Mouse (Mus musculus): ENCODE data around the gene Cfap54. TPM values are rescaled to one million over a fixed set of nuclear protein-coding genes. Genes with fewer than 3 reads are reported as not detected.
A peak's percentile ranks its signal among the peaks of the same experiment; 100 is the strongest.

Cfap54 gene
- polyA plus RNA-seq, 1 experiment from 2014 or later = 0.27 TPM

DNA sequence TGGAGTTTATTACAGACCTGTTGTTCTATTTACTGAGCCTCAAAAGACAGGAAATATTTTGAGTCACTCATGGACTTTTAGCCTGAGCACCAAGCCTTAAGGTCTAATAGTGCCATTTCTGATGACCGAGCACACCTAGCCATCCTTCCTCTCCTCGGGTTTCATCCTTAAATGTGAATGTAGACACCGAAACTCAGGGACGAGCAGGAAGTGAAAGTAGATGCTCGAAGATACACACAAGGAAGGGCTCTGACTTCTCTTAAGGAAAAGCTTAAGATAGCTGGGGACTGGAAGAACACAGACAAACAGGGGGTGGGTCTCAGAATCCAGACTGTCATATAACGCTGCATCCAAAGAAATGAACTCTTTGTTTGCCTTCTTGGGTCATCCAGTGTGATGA, 8.8 kb upstream of the Cfap54 start:
- Histone ChIP-seq H3K4me2 (ENCODE audit: low read depth, low read length) (no peak overlapping the region), H3K27me3 (ENCODE audit: control insufficient read depth, insufficient read depth, low read length) (no peaks in the 10 kb centered on the region), H3K9ac (ENCODE audit: low read length) (no peak overlapping the region), H3K36me3 (ENCODE audit: control insufficient read depth, insufficient read depth, low read length) (no peaks in the 10 kb centered on the region), H3K9me3 (replicated peaks; ENCODE audit: control insufficient read depth, low read length) (no peaks in the 10 kb centered on the region), H3K27ac (ENCODE audit: low read length) (no peak overlapping the region), H3K4me3 (replicated peaks; ENCODE audit: low read length) (no peak overlapping the region), H3K4me1 (ENCODE audit: control insufficient read depth, insufficient read depth, low read length) (no peaks in the 10 kb centered on the region)
- no peak for ATAC-seq (ENCODE audit: insufficient read depth, low FRiP score)
- 75% methylated on average over 6 of the region's 6 CpGs for WGBS

DNA sequence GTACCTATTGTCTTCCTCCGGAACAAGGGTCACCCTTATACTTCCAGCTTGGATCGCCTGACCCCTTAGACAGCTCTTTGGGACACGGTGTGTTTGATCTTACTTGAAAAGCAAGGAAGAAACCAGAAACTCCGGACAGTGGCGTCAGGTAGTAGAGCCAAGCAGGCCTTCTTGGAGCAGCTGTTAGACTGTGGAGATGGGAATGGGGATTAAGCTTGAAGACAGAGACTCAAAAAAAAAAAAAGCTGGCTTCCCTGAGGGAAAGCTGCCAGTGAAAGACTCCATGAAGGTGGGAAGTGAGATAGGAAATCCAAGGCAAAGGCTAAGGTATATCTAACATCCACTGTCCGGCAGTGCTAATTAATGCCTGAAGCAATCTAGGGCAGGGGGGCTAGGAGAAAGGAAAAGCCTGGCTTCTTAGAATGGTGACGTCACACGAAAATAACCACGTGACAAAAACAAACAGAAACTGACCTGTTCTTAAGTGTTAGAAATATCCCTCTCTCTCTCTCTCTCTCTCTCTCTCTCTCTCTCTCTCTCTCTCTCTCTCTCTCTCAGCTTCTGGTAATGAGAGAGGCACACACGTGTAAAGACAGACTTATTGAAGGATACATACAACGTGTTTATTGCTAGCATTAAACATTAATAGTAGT, 7.1 kb upstream of the Cfap54 start:
- Histone ChIP-seq H3K4me1 (ENCODE audit: control insufficient read depth, insufficient read depth, low read length) (no peaks in the 10 kb centered on the region), H3K9me3 (replicated peaks; ENCODE audit: control insufficient read depth, low read length) (no peaks in the 10 kb centered on the region), H3K4me3 (replicated peaks; ENCODE audit: low read length) (no peak overlapping the region), H3K27ac (ENCODE audit: low read length) (no peak overlapping the region), H3K4me2 (ENCODE audit: low read depth, low read length) (no peak overlapping the region), H3K27me3 (ENCODE audit: control insufficient read depth, insufficient read depth, low read length) (no peaks in the 10 kb centered on the region), H3K36me3 (ENCODE audit: control insufficient read depth, insufficient read depth, low read length) (no peaks in the 10 kb centered on the region), H3K9ac (ENCODE audit: low read length) (no peak overlapping the region)
- WGBS = 63% methylated on average over 11 of the region's 11 CpGs
- no peak for ATAC-seq (ENCODE audit: insufficient read depth, low FRiP score)

DNA sequence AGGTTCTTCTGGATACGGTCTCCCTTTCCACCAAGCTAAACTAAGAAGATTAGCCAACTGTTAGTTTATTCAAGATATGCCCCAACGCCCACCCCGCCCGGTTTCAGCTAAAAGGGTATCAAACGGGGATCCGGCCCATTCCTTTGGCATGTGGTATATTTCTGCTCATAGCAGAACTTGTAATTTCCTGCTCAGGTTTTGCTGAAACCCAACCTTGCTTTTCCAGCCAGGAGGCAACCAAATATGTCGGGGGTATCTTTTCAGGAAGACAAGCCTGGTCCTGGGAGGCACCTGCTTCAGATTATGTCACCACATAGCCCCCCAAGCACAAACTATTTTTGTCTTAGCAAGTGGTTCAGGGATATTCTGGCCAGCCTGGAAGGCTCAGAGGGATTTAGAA, 6.1 kb upstream of the Cfap54 start:
- no peaks in the 10 kb centered on the region for H3K4me1 ChIP-seq (ENCODE audit: control insufficient read depth, insufficient read depth, low read length)
- ATAC-seq (ENCODE audit: insufficient read depth, low FRiP score) = no peak
- no peaks in the 10 kb centered on the region for H3K36me3 ChIP-seq (ENCODE audit: control insufficient read depth, insufficient read depth, low read length)
- H3K27me3 ChIP-seq (ENCODE audit: control insufficient read depth, insufficient read depth, low read length) = no peaks in the 10 kb centered on the region
- H3K4me2 ChIP-seq (ENCODE audit: low read depth, low read length) = no peak overlapping the region
- H3K27ac ChIP-seq (ENCODE audit: low read length) = no peak overlapping the region
- 74% methylated on average over 7 of the region's 7 CpGs for WGBS
- no peak overlapping the region for H3K4me3 ChIP-seq (replicated peaks; ENCODE audit: low read length)
- H3K9ac ChIP-seq (ENCODE audit: low read length) = no peak overlapping the region
- no peaks in the 10 kb centered on the region for H3K9me3 ChIP-seq (replicated peaks; ENCODE audit: control insufficient read depth, low read length)

DNA sequence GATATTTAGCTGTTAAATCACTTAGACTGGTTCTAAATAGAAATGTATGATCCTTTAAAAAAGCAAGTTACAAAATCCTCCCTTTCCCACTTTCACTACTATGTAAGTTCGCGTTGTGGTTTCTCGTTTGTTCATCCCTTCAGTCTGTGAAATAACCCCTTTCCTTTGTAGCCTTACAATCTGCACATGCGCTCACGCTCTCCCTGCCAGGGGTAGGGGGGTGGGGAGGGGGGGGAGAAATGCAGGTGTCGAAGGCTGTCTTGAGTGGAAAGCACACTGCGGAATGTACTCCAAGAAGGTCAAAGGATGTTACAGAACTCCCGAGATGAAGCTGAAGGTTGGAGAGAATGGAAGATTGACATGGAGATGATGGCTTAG, 2.5 kb upstream of the Cfap54 start:
- no peak overlapping the region for H3K9ac ChIP-seq (ENCODE audit: low read length)
- H3K4me2 ChIP-seq (ENCODE audit: low read depth, low read length) = no peak overlapping the region
- ATAC-seq (ENCODE audit: insufficient read depth, low FRiP score) = no peak
- WGBS = 70% methylated on average over 8 of the region's 8 CpGs
- H3K36me3 ChIP-seq (ENCODE audit: control insufficient read depth, insufficient read depth, low read length) = no peaks in the 10 kb centered on the region
- H3K4me3 ChIP-seq (replicated peaks; ENCODE audit: low read length) = no peak overlapping the region
- peaks cover 4% of the 10 kb centered on the region; the same call in 1 of the 2 replicates for H3K4me1 ChIP-seq (ENCODE audit: control insufficient read depth, insufficient read depth, low read length)
- no peak overlapping the region for H3K27ac ChIP-seq (ENCODE audit: low read length)
- no peaks in the 10 kb centered on the region for H3K27me3 ChIP-seq (ENCODE audit: control insufficient read depth, insufficient read depth, low read length)
- no peaks in the 10 kb centered on the region for H3K9me3 ChIP-seq (replicated peaks; ENCODE audit: control insufficient read depth, low read length)

DNA sequence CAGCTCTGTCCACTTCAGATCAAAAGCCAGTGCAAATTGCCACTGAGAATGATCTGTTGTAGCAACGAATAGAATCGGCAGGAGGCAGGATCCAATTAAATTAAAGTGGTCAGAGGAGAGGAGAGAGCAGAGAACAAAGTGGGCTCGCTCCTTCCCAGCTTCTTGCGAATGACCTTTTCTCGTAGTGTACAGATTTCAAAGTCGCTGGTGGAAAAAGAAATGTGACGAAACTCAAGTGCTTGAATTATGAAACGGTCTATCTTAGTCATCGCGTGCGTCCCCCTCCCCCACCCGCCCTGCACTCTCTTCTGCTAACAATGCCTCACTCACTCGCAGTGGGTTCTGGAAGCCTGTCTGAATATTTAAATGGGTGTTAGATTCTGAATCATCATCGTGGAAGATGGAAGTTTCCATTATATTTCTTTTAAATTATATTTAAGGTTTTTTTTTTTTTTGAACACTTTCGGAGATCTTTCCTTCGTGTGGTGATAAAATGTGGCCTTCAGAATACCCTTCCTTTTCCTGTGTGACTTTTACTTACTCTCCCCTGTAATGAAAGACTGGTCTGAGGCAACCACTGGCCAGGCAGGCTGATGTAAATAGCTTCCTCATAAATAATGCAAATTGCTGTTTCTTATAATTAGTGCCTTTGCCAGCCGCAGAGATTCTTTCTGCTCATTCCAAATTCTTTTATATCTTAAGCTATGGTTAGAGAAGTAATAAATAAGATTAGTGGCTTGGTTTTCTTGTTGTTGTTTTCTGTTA, 2.0 kb upstream of the Cfap54 start:
- Histone ChIP-seq H3K4me1 (ENCODE audit: control insufficient read depth, insufficient read depth, low read length) (peaks cover 4% of the 10 kb centered on the region; the same call in 1 of the 2 replicates), H3K4me2 (ENCODE audit: low read depth, low read length) (peak overlapping the region; percentile 40; the same call in 1 of the 2 replicates), H3K27ac (ENCODE audit: low read length) (no peak overlapping the region), H3K4me3 (replicated peaks; ENCODE audit: low read length) (peak overlapping the region; percentile 20), H3K27me3 (ENCODE audit: control insufficient read depth, insufficient read depth, low read length) (no peaks in the 10 kb centered on the region), H3K9me3 (replicated peaks; ENCODE audit: control insufficient read depth, low read length) (no peaks in the 10 kb centered on the region), H3K9ac (ENCODE audit: low read length) (no peak overlapping the region), H3K36me3 (ENCODE audit: control insufficient read depth, insufficient read depth, low read length) (no peaks in the 10 kb centered on the region)
- ATAC-seq (ENCODE audit: insufficient read depth, low FRiP score) = no peak
- 13% methylated on average over 17 of the region's 17 CpGs for whole genome bisulfite sequencing

DNA sequence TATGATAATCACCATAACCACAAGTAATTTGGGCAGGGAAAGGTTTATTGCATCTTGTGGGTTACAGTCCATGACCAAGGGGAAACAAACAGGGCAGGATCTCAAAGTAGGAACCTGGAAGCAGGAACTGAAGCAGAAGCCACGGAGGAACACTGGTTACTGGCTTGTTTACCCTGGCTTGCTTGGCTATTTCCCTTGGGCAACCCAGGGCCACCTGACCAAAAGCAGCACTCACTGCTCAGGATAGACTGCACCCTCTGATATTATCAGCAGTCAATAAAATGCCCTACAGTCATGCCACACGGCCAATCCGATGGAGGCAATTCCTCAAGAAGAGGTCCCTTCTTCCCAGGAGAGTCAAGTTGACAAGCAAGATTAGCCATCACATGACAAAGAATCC, 1.9 kb downstream of the Cfap54 start:
- H3K36me3 ChIP-seq (ENCODE audit: control insufficient read depth, insufficient read depth, low read length) = no peaks in the 10 kb centered on the region
- WGBS = 90% methylated on average over 3 of the region's 3 CpGs
- H3K9ac ChIP-seq (ENCODE audit: low read length) = no peak overlapping the region
- peaks cover 4% of the 10 kb centered on the region; the same call in 1 of the 2 replicates for H3K4me1 ChIP-seq (ENCODE audit: control insufficient read depth, insufficient read depth, low read length)
- H3K4me3 ChIP-seq (replicated peaks; ENCODE audit: low read length) = no peak overlapping the region
- H3K27me3 ChIP-seq (ENCODE audit: control insufficient read depth, insufficient read depth, low read length) = no peaks in the 10 kb centered on the region
- no peak overlapping the region for H3K27ac ChIP-seq (ENCODE audit: low read length)
- H3K4me2 ChIP-seq (ENCODE audit: low read depth, low read length) = no peak overlapping the region
- H3K9me3 ChIP-seq (replicated peaks; ENCODE audit: control insufficient read depth, low read length) = no peaks in the 10 kb centered on the region
- ATAC-seq (ENCODE audit: insufficient read depth, low FRiP score) = no peak

DNA sequence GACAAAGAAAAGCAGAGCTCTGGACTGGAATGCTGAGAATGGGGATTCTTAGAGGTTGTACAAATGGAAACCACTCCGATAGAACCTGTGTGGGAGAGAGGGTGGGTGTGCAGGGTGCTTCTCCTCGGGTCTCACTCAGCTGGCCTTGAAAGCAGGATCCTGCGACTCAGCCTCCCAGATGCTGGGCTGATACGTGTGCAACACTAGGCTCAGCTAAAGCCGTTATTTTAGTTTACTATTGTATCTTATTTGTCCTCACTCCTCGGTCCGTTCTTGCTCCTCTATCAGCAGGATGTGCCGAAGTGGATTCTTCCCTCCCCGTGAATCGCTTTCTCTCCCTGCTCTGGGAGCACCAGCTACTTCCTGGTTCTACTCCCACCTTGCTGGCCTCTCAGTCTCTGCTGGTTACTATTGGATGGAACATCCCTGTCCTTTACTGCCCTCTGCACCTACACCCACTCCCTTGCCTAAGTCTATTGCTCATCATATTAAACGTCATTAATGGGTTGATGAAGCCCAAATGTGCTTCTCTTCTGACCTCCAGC, 3.4 kb downstream of the Cfap54 start:
- WGBS = 70% methylated on average over 11 of the region's 11 CpGs
- no peak for ATAC-seq (ENCODE audit: insufficient read depth, low FRiP score)
- peaks cover 4% of the 10 kb centered on the region; the same call in 1 of the 2 replicates for H3K4me1 ChIP-seq (ENCODE audit: control insufficient read depth, insufficient read depth, low read length)
- no peaks in the 10 kb centered on the region for H3K36me3 ChIP-seq (ENCODE audit: control insufficient read depth, insufficient read depth, low read length)
- no peaks in the 10 kb centered on the region for H3K27me3 ChIP-seq (ENCODE audit: control insufficient read depth, insufficient read depth, low read length)
- no peak overlapping the region for H3K4me2 ChIP-seq (ENCODE audit: low read depth, low read length)
- no peak overlapping the region for H3K27ac ChIP-seq (ENCODE audit: low read length)
- H3K9ac ChIP-seq (ENCODE audit: low read length) = no peak overlapping the region
- H3K9me3 ChIP-seq (replicated peaks; ENCODE audit: control insufficient read depth, low read length) = no peaks in the 10 kb centered on the region
- H3K4me3 ChIP-seq (replicated peaks; ENCODE audit: low read length) = no peak overlapping the region

DNA sequence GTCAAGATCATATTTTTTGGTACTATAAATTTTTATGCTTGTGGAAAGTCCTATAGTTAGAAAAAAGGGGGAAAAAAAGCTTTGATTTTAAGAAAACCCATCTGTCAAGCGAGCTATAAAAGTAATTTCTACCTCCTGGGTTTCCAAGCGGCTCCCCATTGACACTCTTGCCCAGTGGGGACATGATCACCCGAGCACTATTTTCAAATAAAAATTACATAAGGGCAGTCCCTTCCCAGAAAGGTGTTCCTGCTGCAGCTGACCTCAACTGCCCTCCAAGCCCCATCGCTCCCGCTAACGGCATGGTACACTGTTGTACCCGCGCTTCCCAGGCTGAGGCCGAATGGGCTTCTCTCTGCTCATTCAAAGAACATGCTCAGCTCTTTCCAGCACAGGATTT, 5.0 kb downstream of the Cfap54 start:
- Histone ChIP-seq H3K9ac (ENCODE audit: low read length) (no peak overlapping the region), H3K4me1 (ENCODE audit: control insufficient read depth, insufficient read depth, low read length) (peaks cover 4% of the 10 kb centered on the region; the same call in 1 of the 2 replicates), H3K9me3 (replicated peaks; ENCODE audit: control insufficient read depth, low read length) (no peaks in the 10 kb centered on the region), H3K27ac (ENCODE audit: low read length) (no peak overlapping the region), H3K4me3 (replicated peaks; ENCODE audit: low read length) (no peak overlapping the region), H3K27me3 (ENCODE audit: control insufficient read depth, insufficient read depth, low read length) (no peaks in the 10 kb centered on the region), H3K4me2 (ENCODE audit: low read depth, low read length) (no peak overlapping the region), H3K36me3 (ENCODE audit: control insufficient read depth, insufficient read depth, low read length) (no peaks in the 10 kb centered on the region)
- 88% methylated on average over 9 of the region's 9 CpGs for WGBS
- no peak for ATAC-seq (ENCODE audit: insufficient read depth, low FRiP score)

DNA sequence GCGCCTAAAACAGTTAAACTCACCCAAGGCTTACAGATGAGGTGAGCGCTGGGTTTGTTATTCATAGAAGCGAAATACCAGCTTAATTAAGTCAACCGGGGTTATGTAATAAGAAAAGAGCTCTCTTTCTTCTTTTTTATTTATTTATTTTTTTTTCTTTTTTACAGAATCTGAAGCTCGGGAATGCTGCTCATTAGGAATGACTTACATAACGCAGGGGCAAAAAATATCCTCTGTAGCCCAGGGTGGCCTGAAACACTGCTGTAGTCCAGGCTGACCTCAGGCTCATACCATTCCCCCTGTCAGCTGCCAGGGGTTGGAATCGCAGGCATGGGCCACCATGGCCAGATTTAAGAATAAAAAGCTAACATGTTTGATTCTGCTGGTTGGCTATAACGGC, 5.6 kb downstream of the Cfap54 start:
- ATAC-seq (ENCODE audit: insufficient read depth, low FRiP score) = no peak
- WGBS = 78% methylated on average over 8 of the region's 8 CpGs
- Histone ChIP-seq H3K27me3 (ENCODE audit: control insufficient read depth, insufficient read depth, low read length) (no peaks in the 10 kb centered on the region), H3K36me3 (ENCODE audit: control insufficient read depth, insufficient read depth, low read length) (no peaks in the 10 kb centered on the region), H3K27ac (ENCODE audit: low read length) (no peak overlapping the region), H3K4me3 (replicated peaks; ENCODE audit: low read length) (no peak overlapping the region), H3K9ac (ENCODE audit: low read length) (no peak overlapping the region), H3K4me1 (ENCODE audit: control insufficient read depth, insufficient read depth, low read length) (0 out of 2 replicates have a peak, but pooled peaks cover under 1% of the 10 kb centered on the region), H3K4me2 (ENCODE audit: low read depth, low read length) (no peak overlapping the region), H3K9me3 (replicated peaks; ENCODE audit: control insufficient read depth, low read length) (no peaks in the 10 kb centered on the region)
